Mouse (Mus musculus): ENCODE data around the gene D630023F18Rik.

DNA sequence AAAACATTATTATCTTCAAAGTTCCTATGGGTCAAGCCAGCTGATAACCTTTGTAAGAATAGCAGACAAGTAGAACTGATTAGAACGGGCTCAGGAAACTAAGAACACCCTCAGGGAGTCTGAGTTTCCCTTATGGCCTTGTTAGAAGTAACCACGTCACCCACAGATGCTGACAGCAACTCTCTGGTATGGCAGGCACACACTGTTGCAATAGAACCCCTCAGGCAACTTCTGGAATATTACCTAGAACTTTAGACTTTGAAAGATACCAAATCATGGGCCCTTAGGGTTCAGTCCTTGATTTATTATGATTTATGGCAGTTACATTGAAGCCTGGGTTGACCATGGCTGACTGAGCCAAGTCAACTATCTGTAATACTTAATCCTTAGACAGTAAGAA lies 23.6 kb upstream of the D630023F18Rik start:
- no peak for TF ChIP-seq GATA1 (IDR thresholded peaks at IDR 0.05; ENCODE audit: low read length)
- no peak for TF ChIP-seq TAL1 (IDR thresholded peaks at IDR 0.05; ENCODE audit: low read length)

Data from erythroblast, embryonic 14.5 days (primary cell).